Mouse (Mus musculus) frontal cortex, postnatal 25 days (tissue): ENCODE results near the gene Fam129b.

Source experiments
- DNase-seq, 2 experiments: peaks; one replicate each; pipeline ENCODE4 v3.0.0; 2022; ENCODE audit warnings: low spot score in 2 of 2

The Fam129b gene

GRCm38 (mm10) chr2:32891278-32891677, 15.4 kb downstream of the Fam129b start:
- no peak for DNase-seq

- DNase-seq, result no peak
Observed at GRCm38 (mm10) chr2:32892490-32892889, 16.6 kb downstream of the Fam129b start.

- DNase-seq, result no peak
Observed at GRCm38 (mm10) chr2:32894097-32894496, 18.2 kb downstream of the Fam129b start.

- DNase-seq, result no peak
Observed at GRCm38 (mm10) chr2:32895606-32896106, 19.7 kb downstream of the Fam129b start.

- no peak for DNase-seq
Observed at GRCm38 (mm10) chr2:32896507-32897147, 20.7 kb downstream of the Fam129b start.

- no peak for DNase-seq
Observed at GRCm38 (mm10) chr2:32898983-32899382, 23.1 kb downstream of the Fam129b start.

- DNase-seq, result no peak
Observed at GRCm38 (mm10) chr2:32902126-32902525, 26.2 kb downstream of the Fam129b start.

- DNase-seq, result no peak
Observed at GRCm38 (mm10) chr2:32903470-32903869, 27.6 kb downstream of the Fam129b start.

GRCm38 (mm10) chr2:32904637-32905036, 28.7 kb downstream of the Fam129b start:
- no peak for DNase-seq

- DNase-seq, result no peak
Observed at GRCm38 (mm10) chr2:32905297-32905696, 29.4 kb downstream of the Fam129b start.

GRCm38 (mm10) chr2:32907442-32907841, 31.5 kb downstream of the Fam129b start:
- no peak for DNase-seq

- no peak for DNase-seq
Observed at GRCm38 (mm10) chr2:32908272-32908671, 32.4 kb downstream of the Fam129b start.

- no peak for DNase-seq
Observed at GRCm38 (mm10) chr2:32908796-32909195, 32.9 kb downstream of the Fam129b start.

GRCm38 (mm10) chr2:32911639-32912182, 35.8 kb downstream of the Fam129b start:
- no peak for DNase-seq

GRCm38 (mm10) chr2:32912210-32912804, 36.4 kb downstream of the Fam129b start:
- peak; percentile 76 to 77 for DNase-seq

GRCm38 (mm10) chr2:32914362-32914761, 38.4 kb downstream of the Fam129b start:
- DNase-seq, result no peak

- DNase-seq, result no peak
Observed at GRCm38 (mm10) chr2:32914896-32915295, 39.0 kb downstream of the Fam129b start.

- DNase-seq, result peak in 1 of 2 experiments; percentile 49
Observed at GRCm38 (mm10) chr2:32917526-32917925, 41.6 kb downstream of the Fam129b start.

GRCm38 (mm10) chr2:32918391-32918790, 42.5 kb downstream of the Fam129b start:
- no peak for DNase-seq

- DNase-seq, result no peak
Observed at GRCm38 (mm10) chr2:32921235-32921634, 45.3 kb downstream of the Fam129b start.

GRCm38 (mm10) chr2:32921801-32922380, 46.0 kb downstream of the Fam129b start:
- DNase-seq, result no peak

- no peak for DNase-seq
Observed at GRCm38 (mm10) chr2:32922564-32922963, 46.6 kb downstream of the Fam129b start.
